ENCODE assay signal across 7 mouse cellular contexts in genomic region chrX:160994543-160995121, GRCm38 (mm10). TPM values are rescaled to one million over a fixed set of nuclear protein-coding genes. Genes with fewer than 3 reads are reported as not detected.
DNase-seq lines count a peak whose midpoint lies in the region; ATAC-seq and TF ChIP-seq lines count a peak whose summit lies in the region.

Cdkl5 (minus strand) TSS chrX:160994704.

- H3K4me3 ChIP-seq in intestine, postnatal 0 days (ENCODE audit: low read depth, low read length), result peak within 1 kb of the TSS; percentile 61
- peak within 1 kb of the TSS; percentile 62 for H3K4me3 ChIP-seq in midbrain, embryonic 12.5 days
- H3K4me3 ChIP-seq in small intestine, adult 2 months (ENCODE audit: low read depth, low read length), result peak within 1 kb of the TSS; percentile 99

- DNase-seq in adrenal gland, adult 8-10 months, result peak; percentile 95
- peak; percentile 89 for DNase-seq in embryo, embryonic 9.5 days (ENCODE audit: extremely low spot score)
- peak; percentile 46 for DNase-seq in gonadal fat pad, adult 2 months (ENCODE audit: low read depth)
- DNase-seq in left cerebral cortex, postnatal 4 days, result peak; percentile 97

- TF ChIP-seq POLR2A in small intestine, adult 2 months (IDR thresholded peaks at IDR 0.05; ENCODE audit: low read depth, low read length), result peak; percentile 44; the same call in 1 of the 2 replicates

- peak; percentile 98 for ATAC-seq in intestine, postnatal 0 days
- peak; percentile 94 for ATAC-seq in midbrain, embryonic 12.5 days (ENCODE audit: low FRiP score, low read depth)

- peak within 1 kb of the TSS; percentile 37; the same call in 1 of the 2 replicates for H3K9ac ChIP-seq in intestine, postnatal 0 days (ENCODE audit: low read depth, low read length)
- peak within 1 kb of the TSS; percentile 63 for H3K9ac ChIP-seq in midbrain, embryonic 12.5 days (replicated peaks)

- 27% methylated on average over 52 of the region's 53 CpGs for WGBS in intestine, postnatal 0 days
- 27% methylated on average over 53 of the region's 53 CpGs for WGBS in midbrain, embryonic 12.5 days
- 12% methylated on average over 53 of the region's 53 CpGs for WGBS in small intestine, adult 2 months

- no peaks in the 10 kb centered on the region for H3K27me3 ChIP-seq in intestine, postnatal 0 days (replicated peaks; ENCODE audit: control insufficient read depth, insufficient read depth, low read length)
- H3K27me3 ChIP-seq in midbrain, embryonic 12.5 days, result peaks cover 25% of the 10 kb centered on the region
- H3K27me3 ChIP-seq in small intestine, adult 2 months (ENCODE audit: control insufficient read depth, insufficient read depth, low read length), result no peaks in the 10 kb centered on the region

- H3K36me3 ChIP-seq in intestine, postnatal 0 days (ENCODE audit: control insufficient read depth, insufficient read depth), result no peaks in the 10 kb centered on the region
- H3K36me3 ChIP-seq in midbrain, embryonic 12.5 days, result no peaks in the 10 kb centered on the region
- no peaks in the 10 kb centered on the region for H3K36me3 ChIP-seq in small intestine, adult 2 months (ENCODE audit: control insufficient read depth, insufficient read depth, low read length)

- intact Hi-C loops in left cerebral cortex, postnatal 4 days (cut with DNase I), result no loop called here

- H3K4me2 ChIP-seq in intestine, postnatal 0 days (replicated peaks; ENCODE audit: low read depth), result peak within 1 kb of the TSS; percentile 73
- H3K4me2 ChIP-seq in midbrain, embryonic 12.5 days (replicated peaks), result peak within 1 kb of the TSS; percentile 56

- no peak within 1 kb of the TSS; the same call in 1 of the 2 replicates for H3K27ac ChIP-seq in intestine, postnatal 0 days (ENCODE audit: low read depth, low read length)
- peak within 1 kb of the TSS; percentile 83 for H3K27ac ChIP-seq in midbrain, embryonic 12.5 days (replicated peaks)
- H3K27ac ChIP-seq in small intestine, adult 2 months (ENCODE audit: insufficient read depth, low read depth, low read length), result no peak within 1 kb of the TSS

- H3K4me1 ChIP-seq in intestine, postnatal 0 days (replicated peaks; ENCODE audit: control insufficient read depth, insufficient read depth, low read length), result no peaks in the 10 kb centered on the region
- 0 out of 2 replicates have a peak, but pooled peaks cover 3% of the 10 kb centered on the region for H3K4me1 ChIP-seq in midbrain, embryonic 12.5 days
- no peaks in the 10 kb centered on the region; the same call in 1 of the 2 replicates for H3K4me1 ChIP-seq in small intestine, adult 2 months (ENCODE audit: control insufficient read depth, insufficient read depth, insufficient read length, low read length)

- H3K9me3 ChIP-seq in intestine, postnatal 0 days (ENCODE audit: control insufficient read depth), result no peaks in the 10 kb centered on the region
- no peaks in the 10 kb centered on the region for H3K9me3 ChIP-seq in midbrain, embryonic 12.5 days

- TF ChIP-seq CTCF in intestine, postnatal 0 days (IDR thresholded peaks at IDR 0.05; ENCODE audit: low read depth), result peak; percentile 55
- TF ChIP-seq CTCF in small intestine, adult 2 months (IDR thresholded peaks at IDR 0.05; ENCODE audit: extremely low read depth, insufficient read length, insufficient replicate concordance, low read depth, low read length), result no peak

RNA-seq across cellular contexts. Expression of gene Cdkl5, which starts in this region (rescaled TPM):
- total RNA-seq in adrenal gland, adult 8-10 months (2022), result 10 to 100 TPM; 18.9 to 23.7 (median 21.3) TPM
- polyA plus RNA-seq in gonadal fat pad, adult 2 months (2012; rRNA removed), result 0.69 and 0.76 TPM in 2 replicates
- polyA plus RNA-seq in intestine, postnatal 0 days (2015; fragmentation: Nextera tagmentation; extraction: Ambion mirVana), result 0.66 and 0.80 TPM in 2 replicates
- total RNA-seq in left cerebral cortex, postnatal 4 days (2021), result 10 to 100 TPM; 86.2 to 94.6 TPM
- 3.6 and 4.8 TPM in 2 replicates for polyA plus RNA-seq in midbrain, embryonic 12.5 days (2016; fragmentation: Nextera tagmentation; extraction: Ambion mirVana)
- polyA plus RNA-seq in small intestine, adult 2 months (2012; rRNA removed), result 0.18 and 0.20 TPM in 2 replicates

Comparison
In these comparisons a context has a peak if more than half of its experiments do, and no peak if none do; other contexts are left out.
1. Peak in DNase-seq in gonadal fat pad, adult 2 months; RNA of the gene not detected or under 1 TPM.
2. Peak in ATAC-seq, H3K4me3 ChIP-seq, H3K9ac ChIP-seq and H3K4me2 ChIP-seq in intestine, postnatal 0 days; RNA of the gene not detected or under 1 TPM.
3. DNase-seq: peak in every context shown above with its lines; median percentile 97 in left cerebral cortex, postnatal 4 days; 95 in adrenal gland, adult 8-10 months; 89 in embryo, embryonic 9.5 days; 46 in gonadal fat pad, adult 2 months.